Mouse (Mus musculus): Measurements from ENCODE around the gene Dgcr2. TPM values are rescaled to one million over a fixed set of nuclear protein-coding genes. Genes with fewer than 3 reads are reported as not detected.

Gene Dgcr2
- polyA plus RNA-seq, 1 experiment: 166 TPM

DNA sequence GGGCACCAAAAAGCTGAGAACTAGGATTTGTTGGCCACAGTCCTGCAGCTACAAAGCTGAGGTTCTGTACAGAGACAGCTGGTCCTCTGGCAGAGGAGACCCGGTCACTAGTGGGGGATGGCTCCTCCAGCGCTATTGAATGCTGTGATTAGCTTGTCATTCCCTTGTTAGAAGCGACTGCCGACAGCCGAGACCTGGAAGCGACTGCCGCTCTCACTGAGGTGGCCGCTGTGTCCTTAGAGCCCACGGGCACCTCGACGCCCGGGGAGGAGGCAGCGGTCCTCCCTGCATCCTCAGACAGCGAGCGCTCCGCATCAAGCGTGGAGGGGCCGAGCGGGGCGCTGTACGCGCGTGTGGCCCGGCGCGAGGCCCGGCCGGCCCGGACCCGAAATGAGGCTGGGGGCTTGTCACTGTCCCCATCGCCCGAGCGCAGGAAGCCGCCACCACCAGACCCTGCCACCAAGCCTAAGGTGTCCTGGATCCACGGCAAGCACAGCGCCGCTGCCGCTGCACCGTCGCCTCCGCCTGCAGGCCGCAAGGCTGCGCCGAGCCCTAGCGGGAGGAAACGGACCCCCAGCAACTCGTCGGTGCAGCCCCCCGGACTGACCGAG, 91.7 kb downstream of the Dgcr2 start:
- no peak for TF ChIP-seq CTCF (IDR thresholded peaks at IDR 0.05; ENCODE audit: borderline replicate concordance, extremely low read depth, insufficient read depth, insufficient read length)
- no peak for TF ChIP-seq POLR2A (IDR thresholded peaks at IDR 0.05; ENCODE audit: borderline replicate concordance, extremely low read depth, insufficient read depth, insufficient read length, poor library complexity, severe bottlenecking)
- DNase-seq (ENCODE audit: low read depth): peak; percentile 64

- DNase-seq (ENCODE audit: low read depth): no peak
- TF ChIP-seq CTCF (IDR thresholded peaks at IDR 0.05; ENCODE audit: borderline replicate concordance, extremely low read depth, insufficient read depth, insufficient read length) (no peak), POLR2A (IDR thresholded peaks at IDR 0.05; ENCODE audit: borderline replicate concordance, extremely low read depth, insufficient read depth, insufficient read length, poor library complexity, severe bottlenecking) (no peak)
Measured at GRCm38 (mm10) chr16:17804982-17805381, 93.4 kb downstream of the Dgcr2 start.

DNA sequence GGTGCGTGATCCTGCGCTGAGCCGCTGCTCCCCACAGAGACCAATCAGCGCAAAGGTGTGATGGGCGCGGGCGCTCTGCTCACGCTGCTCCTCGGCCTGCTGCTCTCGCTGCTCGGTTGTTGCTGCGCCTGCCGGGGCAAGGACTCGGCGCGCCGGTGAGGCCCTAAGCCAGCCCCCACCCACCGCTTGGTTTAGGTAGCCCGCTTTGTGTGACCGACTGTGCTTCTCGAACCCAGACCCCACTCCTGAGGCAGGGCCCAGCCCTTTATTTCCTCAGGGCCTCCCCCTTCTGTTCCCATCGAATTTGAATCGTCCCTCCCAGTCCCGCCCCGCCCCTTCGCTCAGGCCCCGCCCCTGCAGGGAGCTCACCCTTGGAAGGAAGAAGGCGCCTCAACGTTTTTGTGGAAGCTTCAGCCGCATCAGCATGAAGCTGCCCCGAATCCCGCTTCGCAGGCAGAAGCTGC, 93.9 kb downstream of the Dgcr2 start:
- peak; percentile 60 for DNase-seq (ENCODE audit: low read depth)
- TF ChIP-seq CTCF (IDR thresholded peaks at IDR 0.05; ENCODE audit: borderline replicate concordance, extremely low read depth, insufficient read depth, insufficient read length) (no peak), POLR2A (IDR thresholded peaks at IDR 0.05; ENCODE audit: borderline replicate concordance, extremely low read depth, insufficient read depth, insufficient read length, poor library complexity, severe bottlenecking) (no peak)

- DNase-seq (ENCODE audit: low read depth): no peak
- TF ChIP-seq CTCF (IDR thresholded peaks at IDR 0.05; ENCODE audit: borderline replicate concordance, extremely low read depth, insufficient read depth, insufficient read length) (no peak), POLR2A (IDR thresholded peaks at IDR 0.05; ENCODE audit: borderline replicate concordance, extremely low read depth, insufficient read depth, insufficient read length, poor library complexity, severe bottlenecking) (no peak)
Measured at GRCm38 (mm10) chr16:17803675-17804448, 94.5 kb downstream of the Dgcr2 start.

GRCm38 (mm10) chr16:17802839-17803674, 95.3 kb downstream of the Dgcr2 start:
- no peak for TF ChIP-seq CTCF (IDR thresholded peaks at IDR 0.05; ENCODE audit: borderline replicate concordance, extremely low read depth, insufficient read depth, insufficient read length)
- TF ChIP-seq POLR2A (IDR thresholded peaks at IDR 0.05; ENCODE audit: borderline replicate concordance, extremely low read depth, insufficient read depth, insufficient read length, poor library complexity, severe bottlenecking): no peak
- peak; percentile 58 for DNase-seq (ENCODE audit: low read depth)

- TF ChIP-seq CTCF (IDR thresholded peaks at IDR 0.05; ENCODE audit: borderline replicate concordance, extremely low read depth, insufficient read depth, insufficient read length) (no peak), POLR2A (IDR thresholded peaks at IDR 0.05; ENCODE audit: borderline replicate concordance, extremely low read depth, insufficient read depth, insufficient read length, poor library complexity, severe bottlenecking) (no peak)
- DNase-seq (ENCODE audit: low read depth): no peak
Measured at GRCm38 (mm10) chr16:17802456-17802838, 95.9 kb downstream of the Dgcr2 start.

DNA sequence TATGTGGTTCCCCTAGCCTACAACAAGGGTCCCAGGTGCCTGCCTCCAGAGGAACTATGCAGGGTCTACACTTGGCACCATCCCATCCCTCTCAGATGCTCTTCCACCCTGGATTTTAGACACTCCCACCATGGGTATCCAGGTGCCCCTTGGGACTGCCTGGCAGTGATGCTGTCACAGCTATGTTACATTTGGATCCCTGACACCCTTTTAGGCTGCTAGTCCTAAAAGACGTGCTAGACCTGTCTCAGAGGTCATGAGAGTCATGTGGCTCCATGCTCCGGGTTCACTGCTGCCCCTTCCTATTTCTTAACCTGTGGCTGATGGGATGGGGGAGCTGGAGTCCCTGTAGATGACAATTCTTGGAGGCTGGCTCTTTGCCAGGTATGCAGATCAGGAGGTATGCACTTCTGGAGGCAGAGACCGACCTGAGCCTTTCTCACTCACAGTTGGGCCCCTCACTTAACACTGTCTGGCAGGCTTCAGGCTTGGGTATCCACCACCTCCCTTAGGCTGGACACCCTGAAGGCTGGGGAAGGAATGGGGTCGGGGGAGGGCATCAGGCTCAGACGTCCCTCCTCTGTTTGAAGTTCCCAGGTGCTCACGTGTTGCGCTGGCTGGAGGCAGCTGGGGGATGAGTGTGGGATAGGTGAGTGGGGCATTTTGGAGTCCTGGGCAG, 96.4 kb downstream of the Dgcr2 start:
- TF ChIP-seq POLR2A (IDR thresholded peaks at IDR 0.05; ENCODE audit: borderline replicate concordance, extremely low read depth, insufficient read depth, insufficient read length, poor library complexity, severe bottlenecking): no peak
- TF ChIP-seq CTCF (IDR thresholded peaks at IDR 0.05; ENCODE audit: borderline replicate concordance, extremely low read depth, insufficient read depth, insufficient read length): no peak
- DNase-seq (ENCODE audit: low read depth): no peak

DNA sequence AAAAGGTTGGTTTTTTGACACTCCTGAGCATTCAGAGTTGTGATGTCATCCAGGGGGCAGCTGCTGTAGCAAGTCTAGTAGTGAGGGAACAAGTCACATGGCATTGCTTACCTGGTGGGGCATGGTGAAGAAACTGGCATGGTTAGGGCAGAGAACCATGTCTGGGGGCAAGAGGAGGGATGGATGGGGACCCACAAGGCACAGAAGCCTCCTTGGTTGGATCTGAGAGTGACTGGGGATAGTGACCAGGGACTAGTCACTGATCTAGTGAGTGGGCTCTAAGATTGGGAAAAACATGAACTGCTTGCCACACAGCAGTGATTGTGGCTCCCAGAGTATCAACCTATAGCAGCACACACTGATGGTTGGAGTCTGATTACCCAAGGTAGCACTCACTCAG, 98.8 kb downstream of the Dgcr2 start:
- no peak for TF ChIP-seq POLR2A (IDR thresholded peaks at IDR 0.05; ENCODE audit: borderline replicate concordance, extremely low read depth, insufficient read depth, insufficient read length, poor library complexity, severe bottlenecking)
- no peak for TF ChIP-seq CTCF (IDR thresholded peaks at IDR 0.05; ENCODE audit: borderline replicate concordance, extremely low read depth, insufficient read depth, insufficient read length)
- no peak for DNase-seq (ENCODE audit: low read depth)

DNA sequence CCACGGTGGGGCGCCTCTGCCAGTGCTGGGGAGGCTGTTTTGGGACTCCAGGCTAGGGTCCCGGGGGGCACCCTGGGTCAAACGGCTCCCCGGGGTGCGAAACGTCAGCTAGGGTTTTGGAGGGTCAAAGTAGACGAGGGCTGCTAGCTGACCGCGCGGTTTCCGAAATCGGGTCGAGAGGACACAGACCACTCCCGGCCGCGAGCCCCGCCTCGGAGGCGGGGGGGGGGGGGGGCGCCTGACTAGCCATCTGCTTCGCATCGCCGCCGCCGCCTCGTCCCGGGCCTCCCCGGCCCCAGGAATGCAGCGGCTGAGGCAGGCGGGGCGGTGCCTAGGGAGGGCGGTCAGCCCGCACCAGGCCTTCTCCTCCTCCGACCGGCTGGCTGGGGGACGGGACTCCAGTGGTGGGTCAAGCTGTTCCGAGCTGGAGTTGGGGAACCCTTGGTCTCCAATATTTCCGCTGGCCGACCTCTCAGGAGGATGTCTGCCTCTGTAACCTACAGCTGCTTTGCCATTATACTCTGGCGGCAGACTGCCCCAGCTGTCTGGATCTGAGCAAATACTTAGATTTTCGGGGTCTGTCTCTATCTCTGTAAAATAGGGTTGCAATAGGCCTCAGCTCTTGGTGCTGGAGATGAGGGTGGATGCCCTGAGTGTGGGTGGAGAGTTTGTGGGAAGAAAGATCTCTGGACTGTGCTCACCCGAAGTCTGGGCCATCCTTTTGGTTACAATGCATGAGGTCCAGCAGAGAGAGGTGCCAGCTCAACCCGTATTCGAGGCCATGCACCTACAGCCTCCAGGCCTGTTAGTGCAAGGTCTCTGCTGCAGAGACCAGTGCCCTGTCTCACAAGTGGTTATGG, 99.8 kb downstream of the Dgcr2 start:
- DNase-seq (ENCODE audit: low read depth): no peak
- TF ChIP-seq CTCF (IDR thresholded peaks at IDR 0.05; ENCODE audit: borderline replicate concordance, extremely low read depth, insufficient read depth, insufficient read length) (no peak), POLR2A (IDR thresholded peaks at IDR 0.05; ENCODE audit: borderline replicate concordance, extremely low read depth, insufficient read depth, insufficient read length, poor library complexity, severe bottlenecking) (no peak)

DNA sequence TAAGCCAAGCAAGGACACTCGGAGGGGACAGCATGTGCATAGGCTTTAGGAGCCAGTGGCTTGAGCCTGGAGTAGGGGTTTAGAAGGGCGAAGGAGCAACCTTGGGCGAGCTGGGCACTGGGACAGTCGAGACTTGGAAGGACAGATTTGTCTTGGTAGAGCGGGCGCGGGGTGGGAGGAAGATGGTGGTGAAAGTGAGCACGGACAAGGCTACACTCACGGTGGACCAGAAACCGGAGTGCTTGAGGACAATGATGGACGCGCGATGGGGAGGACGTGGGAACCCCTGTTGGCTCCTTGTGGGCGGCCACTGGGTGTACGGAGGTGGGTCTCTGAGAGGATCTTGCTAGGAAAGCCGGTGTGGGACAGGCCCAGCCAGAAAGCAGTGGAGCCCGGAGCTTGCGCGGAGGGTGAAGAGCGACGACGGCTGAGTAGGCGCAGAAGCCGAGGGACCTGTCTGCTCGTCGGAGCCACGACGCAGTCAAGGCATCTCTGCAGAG, 100.5 kb downstream of the Dgcr2 start:
- no peak for DNase-seq (ENCODE audit: low read depth)
- no peak for TF ChIP-seq POLR2A (IDR thresholded peaks at IDR 0.05; ENCODE audit: borderline replicate concordance, extremely low read depth, insufficient read depth, insufficient read length, poor library complexity, severe bottlenecking)
- TF ChIP-seq CTCF (IDR thresholded peaks at IDR 0.05; ENCODE audit: borderline replicate concordance, extremely low read depth, insufficient read depth, insufficient read length): no peak
